Mouse (Mus musculus): ENCODE data around the gene Nrxn2.

DNA sequence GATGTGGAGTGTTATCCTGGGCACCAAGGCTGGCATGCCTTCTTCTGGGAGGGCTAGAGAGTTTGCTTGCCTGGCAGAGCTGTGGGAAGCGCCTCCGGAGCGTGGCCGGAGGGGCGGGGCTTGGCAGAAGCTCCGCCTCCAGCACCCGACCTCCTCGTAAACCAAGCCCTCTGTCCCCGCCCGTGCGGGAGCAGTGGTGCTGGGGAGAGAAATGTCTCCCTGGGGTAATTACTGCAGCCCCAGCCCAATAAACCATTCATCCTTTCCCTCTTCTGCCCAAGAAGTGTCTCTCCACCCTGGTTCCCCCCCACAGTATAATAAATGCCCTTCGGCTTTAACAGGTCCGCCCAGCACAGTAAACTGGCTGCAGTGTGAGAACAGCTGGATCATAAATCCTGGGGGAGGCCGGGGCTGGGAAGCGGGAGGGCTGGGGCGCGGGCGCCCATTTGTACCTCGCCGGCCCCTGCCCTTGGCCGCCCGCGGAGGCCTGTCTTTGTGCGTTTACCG, 83.6 kb downstream of the Nrxn2 start:
- TF ChIP-seq POLR2A (IDR thresholded peaks at IDR 0.05; ENCODE audit: low read depth, low read length) (no peak), CTCF (IDR thresholded peaks at IDR 0.05; ENCODE audit: extremely low read depth, insufficient read depth, insufficient read length, insufficient replicate concordance) (no peak)
